Mouse (Mus musculus): ENCODE measurements around the gene Cep104. TPM values are rescaled to one million over a fixed set of nuclear protein-coding genes. Genes with fewer than 3 reads are reported as not detected.

The Cep104 gene
- polyA plus RNA-seq, 1 experiment from 2014 or later = 19.8 TPM

DNA sequence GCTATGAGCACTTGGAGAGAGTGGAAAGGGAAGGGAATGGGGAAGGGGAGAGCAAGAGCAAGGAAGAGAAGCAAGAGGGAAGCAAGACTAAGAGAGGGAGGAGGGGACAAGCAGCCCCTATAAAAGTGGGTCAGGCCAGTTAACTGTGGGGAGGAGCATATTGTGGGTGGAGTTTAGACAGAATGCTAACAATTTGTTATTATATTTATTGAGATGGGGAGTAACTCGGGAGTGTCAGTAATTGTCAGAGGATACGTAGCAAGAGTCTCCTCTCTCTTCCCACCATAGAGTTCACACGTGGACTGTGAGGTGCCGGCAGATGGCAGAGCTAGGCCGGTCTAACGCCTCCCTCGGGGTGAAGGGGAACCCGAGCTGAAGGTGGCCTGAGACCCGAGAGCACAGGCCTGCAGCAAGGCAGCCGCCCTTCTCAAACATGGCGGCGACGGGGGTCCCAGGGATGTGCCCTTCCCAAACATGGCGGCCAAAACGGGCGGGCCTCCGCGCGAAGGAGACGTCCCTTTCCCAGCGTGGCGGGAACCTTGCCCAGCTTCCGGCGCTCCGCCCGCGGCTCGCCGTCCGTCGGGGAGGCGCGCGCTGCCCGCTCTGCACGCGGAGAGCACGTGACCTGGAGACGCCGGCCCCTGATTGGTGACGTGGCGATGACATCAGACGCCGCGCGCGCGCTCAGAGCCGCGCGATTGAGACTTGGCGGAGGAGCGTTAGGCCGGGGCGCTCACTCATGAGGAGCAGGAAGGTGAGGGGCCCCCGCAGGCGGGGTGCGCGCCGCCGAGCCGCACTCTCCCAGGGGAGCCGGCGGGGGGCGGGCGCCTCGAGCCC is 18.2 kb upstream of the Cep104 start, which contains the start of gene A430005L14Rik:
A430005L14Rik (plus strand) TSS at position 669 of the 837 bp plus-strand sequence.
- 2% methylated on average over 66 of the region's 67 CpGs for WGBS
- ATAC-seq (ENCODE audit: low FRiP score, low read depth) = peak; percentile 95
- Histone ChIP-seq H3K4me3 (peak within 1 kb of the TSS; percentile 88), H3K9me3 (no peaks in the 10 kb centered on the region), H3K4me2 (peak within 1 kb of the TSS; percentile 95), H3K27me3 (no peaks in the 10 kb centered on the region), H3K9ac (peak within 1 kb of the TSS; percentile 89), H3K36me3 (peaks cover 23% of the 10 kb centered on the region), H3K4me1 (replicated peaks) (peaks cover 29% of the 10 kb centered on the region), H3K27ac (replicated peaks) (peak within 1 kb of the TSS; percentile 89)

DNA sequence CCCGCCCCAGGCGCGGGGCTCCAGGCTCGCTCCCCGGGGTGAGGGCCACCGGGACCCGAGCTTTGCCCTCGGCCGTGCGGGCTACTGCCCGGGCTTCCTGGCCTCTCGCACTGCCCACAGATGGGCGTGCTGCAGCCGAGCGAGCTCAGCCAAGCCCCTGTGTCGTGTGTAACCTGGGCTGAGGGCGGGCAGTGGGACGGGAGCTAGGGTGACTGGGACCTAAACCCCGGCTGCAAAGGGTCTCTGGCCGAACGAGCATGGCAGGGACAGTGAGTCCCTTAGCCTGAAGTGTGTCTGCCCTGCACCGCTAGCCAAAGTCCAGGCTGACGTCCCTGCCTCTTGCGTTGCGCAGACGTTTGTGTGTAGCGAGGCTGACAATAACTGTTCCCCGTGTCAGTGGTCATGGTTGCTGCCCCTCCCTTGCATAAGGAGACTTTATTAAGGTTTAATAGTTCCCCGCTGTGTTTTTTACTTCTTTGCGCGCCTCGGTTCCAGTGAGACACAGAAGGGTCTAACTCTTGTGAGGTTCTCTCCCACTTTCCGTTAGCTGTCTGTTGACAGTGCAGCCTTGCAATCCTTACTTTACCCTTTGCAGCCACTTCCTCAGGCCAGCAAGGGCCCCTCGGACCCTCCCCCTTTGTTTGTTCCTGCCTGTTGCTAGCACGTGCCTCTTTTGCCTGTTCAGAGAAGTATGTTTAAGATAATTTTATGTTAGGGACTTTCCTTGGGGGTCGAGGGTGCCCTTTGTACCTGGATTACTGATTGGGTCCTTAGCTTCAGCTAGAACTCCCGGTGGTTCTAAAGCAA is 17.3 kb upstream of the Cep104 start:
- under 1% methylated on average over 37 of the region's 37 CpGs for whole genome bisulfite sequencing
- Histone ChIP-seq H3K4me3 (peak overlapping the region; percentile 88), H3K36me3 (peaks cover 29% of the 10 kb centered on the region), H3K9me3 (no peaks in the 10 kb centered on the region), H3K4me2 (peak overlapping the region; percentile 95), H3K27ac (replicated peaks) (peak overlapping the region; percentile 89), H3K4me1 (replicated peaks) (peaks cover 28% of the 10 kb centered on the region), H3K27me3 (no peaks in the 10 kb centered on the region), H3K9ac (peak overlapping the region; percentile 89)
- ATAC-seq (ENCODE audit: low FRiP score, low read depth) = peak; percentile 64

- Histone ChIP-seq H3K4me3 (no peak overlapping the region), H3K9me3 (no peaks in the 10 kb centered on the region), H3K27ac (replicated peaks) (no peak overlapping the region), H3K9ac (no peak overlapping the region), H3K4me1 (replicated peaks) (peaks cover 16% of the 10 kb centered on the region), H3K4me2 (no peak overlapping the region), H3K36me3 (peaks cover 44% of the 10 kb centered on the region), H3K27me3 (no peaks in the 10 kb centered on the region)
- 87% methylated on average over 7 of the region's 7 CpGs for WGBS
- no peak for ATAC-seq (ENCODE audit: low FRiP score, low read depth)
These were observed 12.4 kb upstream of the Cep104 start for GRCm38 (mm10) chr4:153962631-153963030.

- H3K4me1 ChIP-seq (replicated peaks) = no peaks in the 10 kb centered on the region
- H3K27ac ChIP-seq (replicated peaks) = no peak overlapping the region
- 86% methylated on average over 5 of the region's 5 CpGs for WGBS
- H3K9ac ChIP-seq = no peak overlapping the region
- H3K27me3 ChIP-seq = no peaks in the 10 kb centered on the region
- H3K4me3 ChIP-seq = no peak overlapping the region
- H3K9me3 ChIP-seq = no peaks in the 10 kb centered on the region
- no peak overlapping the region for H3K4me2 ChIP-seq
- H3K36me3 ChIP-seq = peaks cover 46% of the 10 kb centered on the region
- no peak for ATAC-seq (ENCODE audit: low FRiP score, low read depth)
These were observed 8.3 kb upstream of the Cep104 start for GRCm38 (mm10) chr4:153966651-153967050.

- Histone ChIP-seq H3K9me3 (no peaks in the 10 kb centered on the region), H3K27me3 (no peaks in the 10 kb centered on the region), H3K4me1 (replicated peaks) (no peaks in the 10 kb centered on the region), H3K4me3 (no peak overlapping the region), H3K36me3 (peaks cover 40% of the 10 kb centered on the region), H3K9ac (no peak overlapping the region), H3K27ac (replicated peaks) (no peak overlapping the region), H3K4me2 (no peak overlapping the region)
- ATAC-seq (ENCODE audit: low FRiP score, low read depth) = no peak
- 82% methylated on average over 2 of the region's 2 CpGs for WGBS
These were observed 7.4 kb upstream of the Cep104 start for GRCm38 (mm10) chr4:153967556-153967955.

DNA sequence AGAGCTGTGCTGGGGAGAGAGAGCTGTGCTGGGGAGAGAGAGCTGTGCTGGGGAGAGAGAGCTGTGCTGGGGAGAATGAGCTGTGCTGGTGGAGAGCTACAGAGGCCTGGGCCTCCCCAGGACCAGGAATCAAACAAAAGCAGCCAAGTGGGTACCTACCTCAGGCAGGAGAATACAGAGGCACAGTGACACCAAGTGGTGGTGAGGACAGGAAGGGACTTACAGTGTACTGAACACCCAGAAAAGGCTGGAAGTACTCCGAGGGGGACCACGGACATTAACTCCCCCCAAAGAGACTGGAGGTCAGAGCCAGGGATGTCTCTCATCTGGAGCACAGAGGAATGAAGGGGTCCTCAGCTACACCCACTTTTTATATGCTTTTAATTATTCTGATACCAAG is 6.9 kb upstream of the Cep104 start:
- WGBS = 86% methylated on average over 2 of the region's 2 CpGs
- H3K4me3 ChIP-seq = no peak overlapping the region
- no peak overlapping the region for H3K4me2 ChIP-seq
- no peaks in the 10 kb centered on the region for H3K27me3 ChIP-seq
- no peaks in the 10 kb centered on the region for H3K9me3 ChIP-seq
- peaks cover 40% of the 10 kb centered on the region for H3K36me3 ChIP-seq
- H3K4me1 ChIP-seq (replicated peaks) = peaks cover 3% of the 10 kb centered on the region; the same call in 1 of the 2 replicates
- ATAC-seq (ENCODE audit: low FRiP score, low read depth) = no peak
- no peak overlapping the region for H3K27ac ChIP-seq (replicated peaks)
- no peak overlapping the region for H3K9ac ChIP-seq

- Histone ChIP-seq H3K4me1 (replicated peaks) (peaks cover 40% of the 10 kb centered on the region), H3K27ac (replicated peaks) (peak overlapping the region; percentile 84), H3K4me3 (peak overlapping the region; percentile 99), H3K9me3 (no peaks in the 10 kb centered on the region), H3K4me2 (peak overlapping the region; percentile 79), H3K27me3 (no peaks in the 10 kb centered on the region), H3K36me3 (peaks cover 26% of the 10 kb centered on the region), H3K9ac (peak overlapping the region; percentile 95)
- peak; percentile 53; the same call in 1 of the 2 replicates for ATAC-seq (ENCODE audit: low FRiP score, low read depth)
- WGBS = under 1% methylated on average over 29 of the region's 33 CpGs
These were observed 283 bp downstream of the Cep104 start for GRCm38 (mm10) chr4:153975292-153975662.

DNA sequence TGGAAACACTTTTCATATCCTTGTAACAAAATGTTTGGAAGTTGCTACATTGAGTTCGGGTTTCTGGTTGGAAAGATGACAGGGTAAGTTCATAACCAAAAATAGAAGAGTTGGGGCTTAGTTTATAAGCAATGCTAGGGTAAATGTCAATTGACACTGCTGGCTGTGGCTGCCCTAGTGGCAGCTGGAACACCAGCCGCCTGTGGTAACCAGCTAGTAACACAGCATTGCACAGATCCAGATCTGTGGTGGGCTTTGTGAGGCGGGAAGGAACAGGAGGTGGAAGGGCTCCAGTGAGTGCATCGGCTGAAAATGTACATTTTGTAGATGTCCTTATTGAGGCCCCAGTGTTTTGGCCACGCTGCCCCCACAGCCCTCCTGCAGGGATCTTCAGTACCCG is 774 bp downstream of the Cep104 start:
- WGBS = 40% methylated on average over 6 of the region's 6 CpGs
- Histone ChIP-seq H3K36me3 (peaks cover 26% of the 10 kb centered on the region), H3K27ac (replicated peaks) (no peak overlapping the region), H3K4me3 (peak overlapping the region; percentile 99), H3K4me1 (replicated peaks) (peaks cover 40% of the 10 kb centered on the region), H3K9ac (peak overlapping the region; percentile 95), H3K9me3 (no peaks in the 10 kb centered on the region), H3K27me3 (no peaks in the 10 kb centered on the region), H3K4me2 (peak overlapping the region; percentile 79)
- ATAC-seq (ENCODE audit: low FRiP score, low read depth) = no peak

- no peak for ATAC-seq (ENCODE audit: low FRiP score, low read depth)
- H3K4me3 ChIP-seq = no peak overlapping the region
- H3K27me3 ChIP-seq = no peaks in the 10 kb centered on the region
- peaks cover 49% of the 10 kb centered on the region for H3K36me3 ChIP-seq
- 92% methylated on average over 10 of the region's 10 CpGs for WGBS
- H3K9me3 ChIP-seq = no peaks in the 10 kb centered on the region
- no peak overlapping the region for H3K4me2 ChIP-seq
- peaks cover 25% of the 10 kb centered on the region for H3K4me1 ChIP-seq (replicated peaks)
- H3K27ac ChIP-seq (replicated peaks) = no peak overlapping the region
- no peak overlapping the region for H3K9ac ChIP-seq
These were observed 4.2 kb downstream of the Cep104 start for GRCm38 (mm10) chr4:153979243-153979642.

GRCm38 (mm10) chr4:153980470-153980869 is 5.5 kb downstream of the Cep104 start:
- Histone ChIP-seq H3K9me3 (no peaks in the 10 kb centered on the region), H3K4me2 (no peak overlapping the region), H3K27ac (replicated peaks) (no peak overlapping the region), H3K9ac (no peak overlapping the region), H3K4me1 (replicated peaks) (peaks cover 25% of the 10 kb centered on the region), H3K36me3 (peaks cover 62% of the 10 kb centered on the region), H3K27me3 (no peaks in the 10 kb centered on the region), H3K4me3 (no peak overlapping the region)
- ATAC-seq (ENCODE audit: low FRiP score, low read depth) = no peak
- WGBS = 91% methylated on average over 11 of the region's 11 CpGs

- peaks cover 88% of the 10 kb centered on the region for H3K36me3 ChIP-seq
- no peaks in the 10 kb centered on the region for H3K4me1 ChIP-seq (replicated peaks)
- no peak overlapping the region for H3K4me2 ChIP-seq
- no peaks in the 10 kb centered on the region for H3K9me3 ChIP-seq
- WGBS = 89% methylated on average over 10 of the region's 10 CpGs
- no peak overlapping the region for H3K4me3 ChIP-seq
- no peaks in the 10 kb centered on the region for H3K27me3 ChIP-seq
- H3K9ac ChIP-seq = no peak overlapping the region
- ATAC-seq (ENCODE audit: low FRiP score, low read depth) = no peak
- H3K27ac ChIP-seq (replicated peaks) = no peak overlapping the region
These were observed 17.7 kb downstream of the Cep104 start for GRCm38 (mm10) chr4:153992715-153993114.

DNA sequence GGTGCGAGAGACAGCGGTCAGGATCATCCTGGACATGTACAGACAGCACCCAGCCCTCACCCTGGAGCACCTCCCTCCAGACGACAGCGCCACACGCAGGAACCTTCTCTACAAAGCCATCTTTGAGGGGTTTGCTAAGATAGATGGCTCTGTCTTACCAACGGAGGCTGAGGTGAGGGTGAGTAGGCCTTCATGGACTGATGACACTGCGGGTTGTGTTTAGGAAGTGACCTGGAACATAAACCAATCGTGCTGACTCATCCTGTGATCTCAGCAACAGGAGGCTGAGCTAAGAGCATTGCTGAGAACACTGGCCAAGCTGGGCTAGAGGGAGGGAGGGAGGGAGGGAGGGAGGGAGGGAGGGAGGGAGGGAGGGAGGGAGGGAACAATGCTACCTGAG is 18.5 kb downstream of the Cep104 start:
- no peak overlapping the region for H3K4me2 ChIP-seq

More for the DNA sequence above, 18.5 kb downstream of the Cep104 start:
- no peak overlapping the region for H3K4me3 ChIP-seq
- no peaks in the 10 kb centered on the region for H3K27me3 ChIP-seq
- no peak overlapping the region for H3K9ac ChIP-seq
- peaks cover 88% of the 10 kb centered on the region for H3K36me3 ChIP-seq
- ATAC-seq (ENCODE audit: low FRiP score, low read depth) = no peak
- no peaks in the 10 kb centered on the region for H3K9me3 ChIP-seq
- H3K27ac ChIP-seq (replicated peaks) = no peak overlapping the region
- WGBS = 91% methylated on average over 8 of the region's 8 CpGs
- no peaks in the 10 kb centered on the region for H3K4me1 ChIP-seq (replicated peaks)

Measured in hindbrain, embryonic 15.5 days (tissue).